Mouse (Mus musculus): ENCODE data around the gene Dcp1b.

The Dcp1b gene

GRCm38 (mm10) chr6:119194601-119195000, 19.5 kb downstream of the Dcp1b start:
- no peak for DNase-seq (ENCODE audit: low spot score in 2 of 2)

GRCm38 (mm10) chr6:119196382-119197305, 21.6 kb downstream of the Dcp1b start, which contains the start of gene Cacna1c:
Gene Cacna1c (minus strand): TSS chr6:119196418.
- no peak for DNase-seq (ENCODE audit: low spot score in 2 of 2)

- no peak for DNase-seq (ENCODE audit: low spot score in 2 of 2)
Measured at GRCm38 (mm10) chr6:119198534-119199273, 23.7 kb downstream of the Dcp1b start.

- DNase-seq (ENCODE audit: low spot score in 2 of 2) = no peak
Measured at GRCm38 (mm10) chr6:119199274-119199879, 24.3 kb downstream of the Dcp1b start.

- no peak for DNase-seq (ENCODE audit: low spot score in 2 of 2)
Measured at GRCm38 (mm10) chr6:119200362-119200761, 25.3 kb downstream of the Dcp1b start.

- DNase-seq (ENCODE audit: low spot score in 2 of 2) = no peak
Measured at GRCm38 (mm10) chr6:119201575-119201974, 26.5 kb downstream of the Dcp1b start.

- DNase-seq (ENCODE audit: low spot score in 2 of 2) = no peak
Measured at GRCm38 (mm10) chr6:119204286-119204685, 29.2 kb downstream of the Dcp1b start.

GRCm38 (mm10) chr6:119204915-119205314, 29.9 kb downstream of the Dcp1b start:
- DNase-seq (ENCODE audit: low spot score in 2 of 2) = no peak

- peak in 1 of 2 experiments; percentile 2 for DNase-seq (ENCODE audit: low spot score in 2 of 2)
Measured at GRCm38 (mm10) chr6:119206006-119206405, 31.0 kb downstream of the Dcp1b start.

GRCm38 (mm10) chr6:119213375-119213774, 38.3 kb downstream of the Dcp1b start:
- DNase-seq (ENCODE audit: low spot score in 2 of 2) = no peak

- DNase-seq (ENCODE audit: low spot score in 2 of 2) = no peak
Measured at GRCm38 (mm10) chr6:119214190-119214589, 39.1 kb downstream of the Dcp1b start.

- DNase-seq (ENCODE audit: low spot score in 2 of 2) = no peak
Measured at GRCm38 (mm10) chr6:119215040-119215613, 40.1 kb downstream of the Dcp1b start.

- no peak for DNase-seq (ENCODE audit: low spot score in 2 of 2)
Measured at GRCm38 (mm10) chr6:119217661-119218060, 42.6 kb downstream of the Dcp1b start.

- DNase-seq (ENCODE audit: low spot score in 2 of 2) = no peak
Measured at GRCm38 (mm10) chr6:119218591-119218990, 43.5 kb downstream of the Dcp1b start.

GRCm38 (mm10) chr6:119219237-119219870, 44.3 kb downstream of the Dcp1b start:
- DNase-seq (ENCODE audit: low spot score in 2 of 2) = no peak

- peak in 1 of 2 experiments; percentile 28 for DNase-seq (ENCODE audit: low spot score in 2 of 2)
Measured at GRCm38 (mm10) chr6:119220297-119220696, 45.2 kb downstream of the Dcp1b start.

GRCm38 (mm10) chr6:119224451-119225195, 49.6 kb downstream of the Dcp1b start:
- DNase-seq (ENCODE audit: low spot score in 2 of 2) = no peak

GRCm38 (mm10) chr6:119225226-119225625, 50.2 kb downstream of the Dcp1b start:
- DNase-seq (ENCODE audit: low spot score in 2 of 2) = no peak

GRCm38 (mm10) chr6:119225731-119226130, 50.7 kb downstream of the Dcp1b start:
- DNase-seq (ENCODE audit: low spot score in 2 of 2) = no peak

- DNase-seq (ENCODE audit: low spot score in 2 of 2) = no peak
Measured at GRCm38 (mm10) chr6:119227001-119227400, 51.9 kb downstream of the Dcp1b start.

Measured in spleen, postnatal 14 days (tissue).